Mouse (Mus musculus): ENCODE measurements around the gene Pcnx3. TPM values are rescaled to one million over a fixed set of nuclear protein-coding genes. Genes with fewer than 3 reads are reported as not detected.

Gene Pcnx3
- polyA plus RNA-seq, 1 experiment from 2014 or later: 21.3 TPM

- 0 out of 2 replicates have a peak, but pooled peaks have one; percentile 20 for ATAC-seq (replicated peaks; ENCODE audit: insufficient number of reproducible peaks, low FRiP score, low TSS enrichment)
- Histone ChIP-seq H3K4me3 (ENCODE audit: low read depth, low read length) (no peak within 1 kb of the TSS), H3K27ac (ENCODE audit: low read depth, low read length) (no peak within 1 kb of the TSS), H3K9ac (ENCODE audit: low read depth, low read length) (0 out of 2 replicates have a peak within 1 kb of the TSS, but pooled peaks have one; percentile 39), H3K36me3 (ENCODE audit: control insufficient read depth, insufficient read depth, low read length) (peaks cover 47% of the 10 kb centered on the region), H3K27me3 (ENCODE audit: control insufficient read depth, insufficient read depth, low read length) (no peaks in the 10 kb centered on the region), H3K4me2 (no peak within 1 kb of the TSS), H3K9me3 (replicated peaks; ENCODE audit: control insufficient read depth, low read length) (no peaks in the 10 kb centered on the region), H3K4me1 (ENCODE audit: control insufficient read depth, insufficient read depth, low read length) (peaks cover 12% of the 10 kb centered on the region)
- 70% methylated on average over 17 of the region's 17 CpGs for WGBS (ENCODE audit: insufficient replicate concordance)
These were observed 15.6 kb upstream of the Pcnx3 start, which contains the start of gene Kcnk7 for GRCm38 (mm10) chr19:5704163-5704800. Gene Kcnk7, plus strand, starts transcription at chr19:5704367.

GRCm38 (mm10) chr19:5695849-5696462 is 7.2 kb upstream of the Pcnx3 start:
- WGBS (ENCODE audit: insufficient replicate concordance): 28% methylated on average over 41 of the region's 41 CpGs
- no peak overlapping the region for H3K27ac ChIP-seq (ENCODE audit: low read depth, low read length)
- H3K9me3 ChIP-seq (replicated peaks; ENCODE audit: control insufficient read depth, low read length): no peaks in the 10 kb centered on the region
- no peak overlapping the region for H3K9ac ChIP-seq (ENCODE audit: low read depth, low read length)
- H3K36me3 ChIP-seq (ENCODE audit: control insufficient read depth, insufficient read depth, low read length): peaks cover 48% of the 10 kb centered on the region
- no peak for ATAC-seq (replicated peaks; ENCODE audit: insufficient number of reproducible peaks, low FRiP score, low TSS enrichment)
- H3K4me1 ChIP-seq (ENCODE audit: control insufficient read depth, insufficient read depth, low read length): peaks cover 33% of the 10 kb centered on the region
- peak overlapping the region; percentile 23 for H3K4me3 ChIP-seq (ENCODE audit: low read depth, low read length)
- no peaks in the 10 kb centered on the region for H3K27me3 ChIP-seq (ENCODE audit: control insufficient read depth, insufficient read depth, low read length)
- H3K4me2 ChIP-seq: peak overlapping the region; percentile 54

- Histone ChIP-seq H3K36me3 (ENCODE audit: control insufficient read depth, insufficient read depth, low read length) (peaks cover 28% of the 10 kb centered on the region), H3K9ac (ENCODE audit: low read depth, low read length) (no peak overlapping the region; the same call in 1 of the 2 replicates)
- 86% methylated on average over 6 of the region's 6 CpGs for WGBS (ENCODE audit: insufficient replicate concordance)
These were observed 5.1 kb upstream of the Pcnx3 start for GRCm38 (mm10) chr19:5693801-5694200.

GRCm38 (mm10) chr19:5692913-5693396 is 4.2 kb upstream of the Pcnx3 start:
- ATAC-seq (replicated peaks; ENCODE audit: insufficient number of reproducible peaks, low FRiP score, low TSS enrichment): no peak
- WGBS (ENCODE audit: insufficient replicate concordance): 68% methylated on average over 10 of the region's 10 CpGs
- H3K4me1 ChIP-seq (ENCODE audit: control insufficient read depth, insufficient read depth, low read length): peaks cover 44% of the 10 kb centered on the region

More at GRCm38 (mm10) chr19:5693801-5694200, 5.1 kb upstream of the Pcnx3 start:
- Histone ChIP-seq H3K4me3 (ENCODE audit: low read depth, low read length) (0 out of 2 replicates have a peak overlapping the region, but pooled peaks have one; percentile 93), H3K9me3 (replicated peaks; ENCODE audit: control insufficient read depth, low read length) (no peaks in the 10 kb centered on the region), H3K4me1 (ENCODE audit: control insufficient read depth, insufficient read depth, low read length) (peaks cover 44% of the 10 kb centered on the region), H3K27ac (ENCODE audit: low read depth, low read length) (no peak overlapping the region), H3K4me2 (peak overlapping the region; percentile 97), H3K27me3 (ENCODE audit: control insufficient read depth, insufficient read depth, low read length) (no peaks in the 10 kb centered on the region)
- no peak for ATAC-seq (replicated peaks; ENCODE audit: insufficient number of reproducible peaks, low FRiP score, low TSS enrichment)

GRCm38 (mm10) chr19:5692086-5692912 is 3.6 kb upstream of the Pcnx3 start:
- peak overlapping the region; percentile 97 for H3K4me2 ChIP-seq
- no peaks in the 10 kb centered on the region for H3K9me3 ChIP-seq (replicated peaks; ENCODE audit: control insufficient read depth, low read length)
- H3K4me1 ChIP-seq (ENCODE audit: control insufficient read depth, insufficient read depth, low read length): peaks cover 50% of the 10 kb centered on the region
- peak overlapping the region; percentile 91 for H3K9ac ChIP-seq (ENCODE audit: low read depth, low read length)
- H3K27ac ChIP-seq (ENCODE audit: low read depth, low read length): peak overlapping the region; percentile 94
- 57% methylated on average over 10 of the region's 10 CpGs for WGBS (ENCODE audit: insufficient replicate concordance)
- peaks cover 17% of the 10 kb centered on the region for H3K36me3 ChIP-seq (ENCODE audit: control insufficient read depth, insufficient read depth, low read length)
- no peaks in the 10 kb centered on the region for H3K27me3 ChIP-seq (ENCODE audit: control insufficient read depth, insufficient read depth, low read length)
- 0 out of 2 replicates have a peak, but pooled peaks have one; percentile 15 for ATAC-seq (replicated peaks; ENCODE audit: insufficient number of reproducible peaks, low FRiP score, low TSS enrichment)
- peak overlapping the region; percentile 93 for H3K4me3 ChIP-seq (ENCODE audit: low read depth, low read length)

More at GRCm38 (mm10) chr19:5692913-5693396, 4.2 kb upstream of the Pcnx3 start:
- Histone ChIP-seq H3K27me3 (ENCODE audit: control insufficient read depth, insufficient read depth, low read length) (no peaks in the 10 kb centered on the region), H3K9ac (ENCODE audit: low read depth, low read length) (peak overlapping the region; percentile 91), H3K36me3 (ENCODE audit: control insufficient read depth, insufficient read depth, low read length) (peaks cover 20% of the 10 kb centered on the region), H3K27ac (ENCODE audit: low read depth, low read length) (peak overlapping the region; percentile 94), H3K9me3 (replicated peaks; ENCODE audit: control insufficient read depth, low read length) (no peaks in the 10 kb centered on the region), H3K4me3 (ENCODE audit: low read depth, low read length) (peak overlapping the region; percentile 93; the same call in 1 of the 2 replicates), H3K4me2 (peak overlapping the region; percentile 97)

GRCm38 (mm10) chr19:5691601-5692000 is 2.9 kb upstream of the Pcnx3 start:
- WGBS (ENCODE audit: insufficient replicate concordance): 59% methylated on average over 5 of the region's 5 CpGs
- ATAC-seq (replicated peaks; ENCODE audit: insufficient number of reproducible peaks, low FRiP score, low TSS enrichment): no peak
- Histone ChIP-seq H3K27me3 (ENCODE audit: control insufficient read depth, insufficient read depth, low read length) (no peaks in the 10 kb centered on the region), H3K4me2 (peak overlapping the region; percentile 97), H3K9me3 (replicated peaks; ENCODE audit: control insufficient read depth, low read length) (no peaks in the 10 kb centered on the region), H3K9ac (ENCODE audit: low read depth, low read length) (peak overlapping the region; percentile 91), H3K4me3 (ENCODE audit: low read depth, low read length) (peak overlapping the region; percentile 93), H3K27ac (ENCODE audit: low read depth, low read length) (peak overlapping the region; percentile 94), H3K36me3 (ENCODE audit: control insufficient read depth, insufficient read depth, low read length) (peaks cover 16% of the 10 kb centered on the region), H3K4me1 (ENCODE audit: control insufficient read depth, insufficient read depth, low read length) (peaks cover 52% of the 10 kb centered on the region)

- Histone ChIP-seq H3K9ac (ENCODE audit: low read depth, low read length) (peak overlapping the region; percentile 91), H3K9me3 (replicated peaks; ENCODE audit: control insufficient read depth, low read length) (no peaks in the 10 kb centered on the region), H3K27me3 (ENCODE audit: control insufficient read depth, insufficient read depth, low read length) (no peaks in the 10 kb centered on the region), H3K4me3 (ENCODE audit: low read depth, low read length) (peak overlapping the region; percentile 93), H3K4me1 (ENCODE audit: control insufficient read depth, insufficient read depth, low read length) (peaks cover 46% of the 10 kb centered on the region), H3K4me2 (peak overlapping the region; percentile 97), H3K36me3 (ENCODE audit: control insufficient read depth, insufficient read depth, low read length) (peaks cover 23% of the 10 kb centered on the region), H3K27ac (ENCODE audit: low read depth, low read length) (peak overlapping the region; percentile 94)
- WGBS (ENCODE audit: insufficient replicate concordance): 61% methylated on average over 15 of the region's 15 CpGs
- ATAC-seq (replicated peaks; ENCODE audit: insufficient number of reproducible peaks, low FRiP score, low TSS enrichment): no peak
These were observed 1.6 kb upstream of the Pcnx3 start for GRCm38 (mm10) chr19:5690343-5690735.

Measured in heart, embryonic 11.5 days (tissue).